Mouse (Mus musculus) right cerebral cortex, adult 18-20 months (tissue): Measurements from ENCODE around the gene Jakmip3.

Source experiments
- DNase-seq: peaks from one replicate; pipeline ENCODE4 v3.0.0; 2022; ENCODE audit warnings: mixed read lengths

The Jakmip3 gene

GRCm38 (mm10) chr7:139101826-139102225, 161.3 kb downstream of the Jakmip3 start:
- DNase-seq: no peak

- DNase-seq: no peak
Observed at GRCm38 (mm10) chr7:139103960-139104381, 163.4 kb downstream of the Jakmip3 start.

GRCm38 (mm10) chr7:139105076-139105475, 164.5 kb downstream of the Jakmip3 start:
- no peak for DNase-seq

- no peak for DNase-seq
Observed at GRCm38 (mm10) chr7:139105705-139106104, 165.2 kb downstream of the Jakmip3 start.

- DNase-seq: peak; percentile 73
Observed at GRCm38 (mm10) chr7:139107908-139108650, 167.5 kb downstream of the Jakmip3 start.

- peak; percentile 84 for DNase-seq
Observed at GRCm38 (mm10) chr7:139119152-139119774, 178.7 kb downstream of the Jakmip3 start.

- no peak for DNase-seq
Observed at GRCm38 (mm10) chr7:139119775-139120153, 179.2 kb downstream of the Jakmip3 start.

- no peak for DNase-seq
Observed at GRCm38 (mm10) chr7:139125881-139126280, 185.4 kb downstream of the Jakmip3 start.

- DNase-seq: no peak
Observed at GRCm38 (mm10) chr7:139126549-139126948, 186.0 kb downstream of the Jakmip3 start.

GRCm38 (mm10) chr7:139128994-139129393, 188.5 kb downstream of the Jakmip3 start:
- no peak for DNase-seq

GRCm38 (mm10) chr7:139130361-139130760, 189.8 kb downstream of the Jakmip3 start:
- no peak for DNase-seq

GRCm38 (mm10) chr7:139131538-139131937, 191.0 kb downstream of the Jakmip3 start:
- DNase-seq: no peak

- no peak for DNase-seq
Observed at GRCm38 (mm10) chr7:139133446-139133845, 192.9 kb downstream of the Jakmip3 start.
